Mouse (Mus musculus) liver, embryonic 14.5 days (tissue): Measurements from ENCODE around the gene Fbxl16. TPM values are rescaled to one million over a fixed set of nuclear protein-coding genes. Genes with fewer than 3 reads are reported as not detected.

ENCODE experiments used
- ATAC-seq: fragments of 200-750 bp; cut with Nextera tagmentation; 2 replicates; pipeline ENCODE4 v1.8.0; 2017; ENCODE audit warnings: moderate number of reproducible peaks, mild to moderate bottlenecking, moderate library complexity; ENCODE audit not compliant: insufficient read depth
- DNase-seq, 3 experiments: peaks; one replicate each; pipeline ENCODE4 v3.0.0-alpha.2; 2012 to 2013; ENCODE audit warnings: low read depth in 3 of 3, low spot score in 3 of 3
- H3K27ac ChIP-seq: fragments of 300-500 bp; sonication (generic); 2 replicates; pipeline ENCODE4 v1.5.1; 2014; ENCODE audit warnings: moderate library complexity, mild to moderate bottlenecking, control low read depth, inconsistent platforms
- H3K27me3 ChIP-seq: fragments of 300-500 bp; sonication (generic); 2 replicates; pipeline ENCODE4 v1.6.1; 2014; ENCODE audit warnings: mild to moderate bottlenecking, low read length, moderate library complexity; ENCODE audit not compliant: control insufficient read depth, insufficient read depth
- H3K36me3 ChIP-seq: fragments of 300-500 bp; sonication (generic); replicated peaks from 2 replicates; pipeline ENCODE4 v1.6.1; 2014; ENCODE audit warnings: low read depth; ENCODE audit not compliant: control insufficient read depth, insufficient read depth
- H3K4me1 ChIP-seq, 2 experiments: fragments of 200-500 bp in 1 of 2; fragments of 300-500 bp in 1 of 2; sonication (generic) in 1 of 2; replicated peaks; 2 replicates each; pipeline ENCODE4 v1.6.1; 2012 to 2014; ENCODE audit warnings: antibody characterized with exemption in 1 of 2, inconsistent platforms in 1 of 2, low read length in 1 of 2; ENCODE audit not compliant: control insufficient read depth in 2 of 2, insufficient read depth in 2 of 2
- H3K4me2 ChIP-seq: fragments of 300-500 bp; sonication (generic); 2 replicates; pipeline ENCODE4 v1.6.1; 2014; ENCODE audit warnings: low read depth, mild to moderate bottlenecking, control low read depth, moderate library complexity
- H3K4me3 ChIP-seq, 2 experiments: fragments of 200-500 bp in 1 of 2; fragments of 300-500 bp in 1 of 2; sonication (generic) in 1 of 2; 2 replicates each; pipeline ENCODE4 v1.5.1; 2012 to 2014; ENCODE audit warnings: low read depth in 2 of 2, low read length in 2 of 2, mild to moderate bottlenecking in 2 of 2, control low read depth in 1 of 2, inconsistent platforms in 1 of 2, moderate library complexity in 1 of 2; ENCODE audit not compliant: insufficient read depth in 1 of 2
- H3K9ac ChIP-seq: fragments of 300-500 bp; sonication (generic); replicated peaks from 2 replicates; pipeline ENCODE4 v1.6.1; 2014; ENCODE audit warnings: mild to moderate bottlenecking, control low read depth, moderate library complexity
- H3K9me3 ChIP-seq: fragments of 300-500 bp; sonication (generic); 2 replicates; pipeline ENCODE4 v1.6.1; 2016; ENCODE audit warnings: low read length, mixed read lengths; ENCODE audit not compliant: control insufficient read depth
- CTCF ChIP-seq: IDR thresholded peaks from 2 replicates; pipeline ENCODE4 v1.5.1; 2016; ENCODE audit warnings: antibody characterized with exemption, low read depth, control low read depth
- EP300 ChIP-seq: IDR thresholded peaks from 2 replicates; pipeline ENCODE4 v1.6.1; 2016; ENCODE audit warnings: antibody characterized with exemption, low read depth
- WGBS: fragments of 180-500 bp; shearing (Covaris S2); extraction: QIAGEN DNeasy Blood & Tissue Kit; methylation state at CpG from one replicate; pipeline ENCODE4 v1.1.7; 2014; ENCODE audit not compliant: insufficient replicate concordance; 5-methylcytosine and 5-hydroxymethylcytosine counted together
- polyA plus RNA-seq, 2 experiments: library from polyadenylated mRNA; depleted of rRNA in 1 of 2; stranded (reverse) in 1 of 2; unstranded in 1 of 2; fragments of >200 nt; fragmentation: Nextera tagmentation in 1 of 2; extraction: Ambion mirVana in 1 of 2; gene quantifications; 2 replicates each; pipeline versions ENCODE4 v1.2.1 to v1.2.3; 2012 to 2014

Gene Fbxl16
- polyA plus RNA-seq, 2 experiments: 0.04 TPM; not detected in 1

DNA sequence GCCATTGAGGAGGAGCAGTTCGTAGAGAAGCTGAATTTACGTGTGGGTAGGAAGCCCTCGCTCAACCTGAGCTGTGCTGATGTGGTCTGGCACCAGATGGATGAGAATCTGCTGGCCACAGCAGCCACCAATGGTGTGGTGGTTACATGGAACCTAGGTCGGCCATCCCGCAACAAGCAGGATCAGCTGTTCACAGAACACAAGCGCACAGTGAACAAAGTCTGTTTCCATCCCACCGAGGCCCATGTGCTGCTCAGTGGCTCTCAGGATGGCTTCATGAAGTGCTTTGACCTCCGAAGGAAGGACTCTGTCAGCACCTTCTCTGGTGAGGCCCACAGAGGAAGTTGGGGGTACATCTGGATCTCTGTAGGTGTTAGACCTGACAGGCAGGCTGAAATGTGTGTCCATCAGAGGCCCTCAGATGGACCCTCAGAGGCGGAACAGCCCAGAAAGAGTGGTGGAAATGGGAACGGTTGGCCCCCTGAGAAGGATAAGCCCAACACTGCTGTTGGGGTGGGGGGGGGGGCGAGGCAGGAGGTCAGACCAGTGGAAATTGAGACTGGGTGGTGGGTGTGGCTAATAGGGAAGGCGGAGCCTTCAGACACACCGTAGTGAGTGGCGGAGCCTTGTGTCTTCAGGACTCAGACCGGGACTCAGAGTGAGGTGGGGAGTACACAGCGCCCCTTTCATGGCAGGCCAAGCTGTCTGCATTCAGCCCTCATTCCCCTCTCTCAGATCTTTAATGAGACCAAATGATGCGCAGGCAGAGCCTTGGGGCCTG, 15.7 kb downstream of the Fbxl16 start:
- Histone ChIP-seq H3K27ac (no peak overlapping the region), H3K4me3 (peak overlapping the region; percentile 77 to 99), H3K9ac (peak overlapping the region; percentile 82), H3K36me3 (peaks cover 3% of the 10 kb centered on the region), H3K4me1 (peaks cover 11 to 15% of the 10 kb centered on the region in 2 experiments; a peak in 3 of 4 replicates), H3K27me3 (peaks cover 14% of the 10 kb centered on the region), H3K4me2 (peak overlapping the region; percentile 87), H3K9me3 (no peaks in the 10 kb centered on the region)
- WGBS: 53% methylated on average over 17 of the region's 17 CpGs
- no peak for DNase-seq
- TF ChIP-seq CTCF (no peak), EP300 (no peak)
- no peak for ATAC-seq

DNA sequence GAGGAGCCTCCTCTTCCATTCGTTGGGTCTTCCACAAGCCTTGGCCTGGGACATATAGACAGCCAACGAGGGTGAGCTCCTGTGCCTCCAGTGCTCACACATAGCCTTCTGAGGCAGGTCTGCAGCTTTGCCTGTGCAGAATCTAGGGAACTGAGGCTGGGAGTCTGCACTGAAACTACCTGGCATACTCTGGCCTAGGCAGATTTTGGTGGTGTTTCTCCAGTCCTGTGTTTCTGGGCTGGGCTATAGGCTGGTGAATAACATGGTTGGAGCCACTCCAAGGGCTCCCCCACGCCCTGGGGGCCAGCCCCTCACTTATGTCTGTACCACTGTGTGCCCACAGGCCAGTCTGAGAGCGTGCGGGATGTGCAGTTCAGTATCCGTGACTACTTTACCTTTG, 16.4 kb downstream of the Fbxl16 start:
- peaks cover 11 to 17% of the 10 kb centered on the region in 2 experiments; a peak in 3 of 4 replicates for H3K4me1 ChIP-seq
- no peaks in the 10 kb centered on the region for H3K9me3 ChIP-seq
- no peak for DNase-seq
- H3K9ac ChIP-seq: no peak overlapping the region
- no peak overlapping the region for H3K27ac ChIP-seq
- 78% methylated on average over 6 of the region's 6 CpGs for WGBS
- no peak for ATAC-seq
- peak overlapping the region; percentile 87; the same call in 1 of the 2 replicates for H3K4me2 ChIP-seq
- peaks cover 3% of the 10 kb centered on the region for H3K36me3 ChIP-seq
- no peak overlapping the region for H3K4me3 ChIP-seq
- peaks cover 6% of the 10 kb centered on the region for H3K27me3 ChIP-seq
- TF ChIP-seq EP300 (no peak), CTCF (no peak)

DNA sequence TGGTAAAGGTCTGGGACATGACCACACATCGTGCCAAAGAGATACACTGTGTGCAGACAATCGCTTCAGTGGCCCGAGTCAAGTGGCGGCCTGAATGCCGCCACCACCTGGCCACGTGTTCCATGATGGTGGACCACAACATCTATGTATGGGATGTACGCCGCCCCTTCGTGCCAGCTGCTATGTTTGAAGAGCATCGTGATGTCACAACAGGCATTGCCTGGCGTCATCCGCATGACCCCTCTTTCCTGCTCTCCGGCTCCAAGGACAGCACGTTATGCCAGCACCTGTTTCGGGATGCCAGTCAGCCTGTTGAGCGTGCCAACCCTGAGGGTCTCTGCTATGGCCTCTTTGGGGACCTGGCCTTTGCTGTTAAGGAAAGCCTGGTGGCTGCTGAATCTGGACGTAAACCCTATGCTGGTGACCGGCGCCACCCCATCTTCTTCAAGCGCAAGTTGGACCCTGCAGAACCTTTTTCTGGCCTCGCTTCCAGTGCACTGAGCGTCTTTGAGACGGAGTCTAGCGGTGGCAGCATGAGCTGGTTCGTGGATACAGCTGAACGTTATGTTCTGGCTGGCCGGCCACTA, 17.2 kb downstream of the Fbxl16 start:
- H3K4me2 ChIP-seq: no peak overlapping the region
- H3K36me3 ChIP-seq: peaks cover 9% of the 10 kb centered on the region
- H3K27ac ChIP-seq: no peak overlapping the region
- 87% methylated on average over 27 of the region's 27 CpGs for WGBS
- H3K9ac ChIP-seq: no peak overlapping the region
- no peaks in the 10 kb centered on the region for H3K9me3 ChIP-seq
- H3K27me3 ChIP-seq: no peaks in the 10 kb centered on the region; the same call in 1 of the 2 replicates
- ATAC-seq (no peak), DNase-seq (no peak)
- TF ChIP-seq EP300 (no peak), CTCF (no peak)
- peaks cover 11 to 17% of the 10 kb centered on the region in 2 experiments; a peak in 3 of 4 replicates for H3K4me1 ChIP-seq
- H3K4me3 ChIP-seq: no peak overlapping the region

DNA sequence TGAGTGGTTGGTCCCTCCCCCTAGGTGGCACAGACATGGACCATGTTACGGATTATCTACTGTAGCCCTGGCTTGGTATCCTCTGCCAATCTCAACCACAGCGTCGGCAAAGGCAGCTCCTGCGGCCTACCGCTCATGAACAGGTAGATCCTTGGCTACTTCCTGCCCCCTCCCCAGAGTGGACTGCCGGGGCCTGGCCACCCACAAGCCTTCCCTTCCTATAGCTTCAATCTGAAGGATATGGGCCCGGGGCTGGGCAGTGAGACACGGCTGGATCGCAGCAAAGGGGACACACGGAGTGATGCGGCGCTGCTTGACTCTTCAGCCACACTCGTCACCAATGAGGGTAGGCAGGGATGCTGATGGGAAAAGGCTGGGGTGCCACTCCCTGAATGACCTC, 18.1 kb downstream of the Fbxl16 start:
- Histone ChIP-seq H3K4me3 (no peak overlapping the region), H3K4me1 (peaks cover 18 to 25% of the 10 kb centered on the region in 2 experiments), H3K4me2 (no peak overlapping the region), H3K36me3 (peaks cover 14% of the 10 kb centered on the region), H3K9ac (no peak overlapping the region), H3K27me3 (no peaks in the 10 kb centered on the region; the same call in 1 of the 2 replicates), H3K27ac (no peak overlapping the region), H3K9me3 (no peaks in the 10 kb centered on the region)
- WGBS: 87% methylated on average over 13 of the region's 13 CpGs
- ATAC-seq (no peak), DNase-seq (no peak)
- TF ChIP-seq EP300 (no peak), CTCF (no peak)

DNA sequence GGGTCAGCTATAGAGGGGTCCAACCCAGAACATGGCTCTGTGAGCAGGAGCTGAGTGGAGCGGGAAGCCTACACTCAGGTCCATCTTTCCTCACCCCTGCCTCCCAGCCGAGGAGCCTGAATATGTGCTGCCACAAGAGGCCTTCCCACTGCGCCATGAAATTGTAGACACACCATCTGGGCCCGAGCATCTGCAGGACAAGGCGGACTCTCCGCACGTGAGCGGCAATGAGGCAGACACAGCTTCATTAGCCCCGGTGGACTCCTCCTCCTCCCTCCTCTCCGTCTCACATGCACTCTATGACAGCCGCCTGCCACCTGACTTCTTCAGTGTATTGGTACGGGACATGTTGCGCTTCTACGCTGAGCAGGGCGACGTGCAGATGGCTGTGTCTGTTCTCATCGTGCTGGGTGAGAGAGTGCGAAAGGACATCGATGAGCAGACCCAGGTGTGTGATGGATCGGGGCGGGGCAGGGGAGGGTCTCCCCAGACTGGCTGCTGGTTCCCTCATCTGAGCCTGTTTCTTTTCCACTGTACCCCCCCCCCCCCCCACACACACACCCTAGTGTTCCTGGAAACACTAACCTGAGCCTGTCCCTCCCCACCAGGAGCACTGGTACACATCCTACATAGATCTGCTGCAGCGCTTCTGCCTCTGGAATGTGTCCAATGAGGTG, 18.8 kb downstream of the Fbxl16 start:
- H3K9me3 ChIP-seq: no peaks in the 10 kb centered on the region
- H3K9ac ChIP-seq: no peak overlapping the region
- WGBS: 84% methylated on average over 22 of the region's 22 CpGs
- H3K4me1 ChIP-seq: peaks cover 18 to 25% of the 10 kb centered on the region in 2 experiments
- ATAC-seq (no peak), DNase-seq (no peak)
- no peak for TF ChIP-seq EP300
- TF ChIP-seq CTCF: no peak
- no peaks in the 10 kb centered on the region for H3K27me3 ChIP-seq
- peaks cover 14% of the 10 kb centered on the region for H3K36me3 ChIP-seq
- no peak overlapping the region for H3K4me3 ChIP-seq
- no peak overlapping the region for H3K27ac ChIP-seq
- H3K4me2 ChIP-seq: no peak overlapping the region
